Mouse (Mus musculus): ENCODE results near the gene Gm42742. TPM values are rescaled to one million over a fixed set of nuclear protein-coding genes. Genes with fewer than 3 reads are reported as not detected.
A peak's percentile ranks its signal among the peaks of the same experiment; 100 is the strongest.

The Gm42742 gene
- polyA plus RNA-seq, 1 experiment from 2014 or later: 10.7 TPM

DNA sequence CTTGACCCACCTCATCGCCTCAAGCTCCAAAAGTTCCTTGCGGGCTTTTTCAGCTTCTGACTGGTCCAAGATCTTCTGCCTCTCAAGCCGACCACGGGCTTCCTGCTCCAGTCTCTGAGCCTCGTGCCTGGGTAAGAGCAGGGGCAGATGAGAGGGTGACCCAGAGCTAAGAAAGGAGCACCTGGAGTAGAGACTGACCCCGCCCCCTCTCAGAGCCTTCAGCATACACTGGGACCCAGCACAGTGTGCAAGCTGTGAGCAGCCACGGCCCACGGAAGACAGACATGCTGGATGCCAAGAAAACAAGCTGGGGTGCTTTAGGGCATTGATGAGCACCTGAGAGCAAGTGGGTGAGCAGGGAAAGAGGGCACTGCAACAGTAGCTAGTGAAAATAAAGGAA is 32.1 kb downstream of the Gm42742 start:
- H3K9ac ChIP-seq (ENCODE audit: low read depth, low read length): no peak overlapping the region
- ATAC-seq (ENCODE audit: low read depth): no peak
- no peak overlapping the region for H3K27ac ChIP-seq (ENCODE audit: low read length)
- H3K9me3 ChIP-seq (replicated peaks; ENCODE audit: control insufficient read depth, low read length): no peaks in the 10 kb centered on the region
- H3K4me2 ChIP-seq (ENCODE audit: low read depth, low read length): no peak overlapping the region
- no peak overlapping the region for H3K4me3 ChIP-seq (ENCODE audit: low read depth, low read length)
- no peaks in the 10 kb centered on the region for H3K36me3 ChIP-seq (ENCODE audit: control insufficient read depth, insufficient read depth)
- WGBS (ENCODE audit: insufficient replicate concordance): 54% methylated on average over 8 of the region's 8 CpGs
- no peaks in the 10 kb centered on the region for H3K27me3 ChIP-seq (ENCODE audit: control insufficient read depth, insufficient read depth, low read depth, low read length)
- no peaks in the 10 kb centered on the region for H3K4me1 ChIP-seq (ENCODE audit: control insufficient read depth, low read depth, low read length)

DNA sequence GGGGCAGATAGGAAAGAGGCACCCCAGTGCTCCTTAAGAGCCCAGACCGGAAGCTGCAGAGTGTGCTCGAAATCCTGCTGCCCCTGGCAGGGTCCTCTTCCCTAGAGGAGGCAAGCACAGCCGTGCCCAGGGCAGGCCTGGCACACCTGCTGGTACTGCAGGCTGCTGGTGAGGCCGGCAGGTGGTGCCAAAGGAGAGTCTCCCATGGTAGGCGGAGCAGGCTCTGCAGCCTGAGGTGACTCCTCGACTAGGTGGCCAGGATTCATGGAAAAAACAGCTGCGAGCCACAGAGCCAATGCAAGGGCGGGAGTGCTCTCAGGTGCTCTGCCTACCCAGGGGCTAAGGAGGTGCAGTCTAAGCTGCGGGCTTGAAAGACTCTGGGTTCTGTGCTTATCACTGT is 34.6 kb downstream of the Gm42742 start:
- 47% methylated on average over 9 of the region's 9 CpGs for WGBS (ENCODE audit: insufficient replicate concordance)
- Histone ChIP-seq H3K9ac (ENCODE audit: low read depth, low read length) (no peak overlapping the region), H3K9me3 (replicated peaks; ENCODE audit: control insufficient read depth, low read length) (no peaks in the 10 kb centered on the region), H3K36me3 (ENCODE audit: control insufficient read depth, insufficient read depth) (no peaks in the 10 kb centered on the region), H3K4me2 (ENCODE audit: low read depth, low read length) (no peak overlapping the region), H3K4me1 (ENCODE audit: control insufficient read depth, low read depth, low read length) (no peaks in the 10 kb centered on the region; the same call in 1 of the 2 replicates), H3K27ac (ENCODE audit: low read length) (no peak overlapping the region), H3K27me3 (ENCODE audit: control insufficient read depth, insufficient read depth, low read depth, low read length) (no peaks in the 10 kb centered on the region), H3K4me3 (ENCODE audit: low read depth, low read length) (no peak overlapping the region)
- ATAC-seq (ENCODE audit: low read depth): no peak

DNA sequence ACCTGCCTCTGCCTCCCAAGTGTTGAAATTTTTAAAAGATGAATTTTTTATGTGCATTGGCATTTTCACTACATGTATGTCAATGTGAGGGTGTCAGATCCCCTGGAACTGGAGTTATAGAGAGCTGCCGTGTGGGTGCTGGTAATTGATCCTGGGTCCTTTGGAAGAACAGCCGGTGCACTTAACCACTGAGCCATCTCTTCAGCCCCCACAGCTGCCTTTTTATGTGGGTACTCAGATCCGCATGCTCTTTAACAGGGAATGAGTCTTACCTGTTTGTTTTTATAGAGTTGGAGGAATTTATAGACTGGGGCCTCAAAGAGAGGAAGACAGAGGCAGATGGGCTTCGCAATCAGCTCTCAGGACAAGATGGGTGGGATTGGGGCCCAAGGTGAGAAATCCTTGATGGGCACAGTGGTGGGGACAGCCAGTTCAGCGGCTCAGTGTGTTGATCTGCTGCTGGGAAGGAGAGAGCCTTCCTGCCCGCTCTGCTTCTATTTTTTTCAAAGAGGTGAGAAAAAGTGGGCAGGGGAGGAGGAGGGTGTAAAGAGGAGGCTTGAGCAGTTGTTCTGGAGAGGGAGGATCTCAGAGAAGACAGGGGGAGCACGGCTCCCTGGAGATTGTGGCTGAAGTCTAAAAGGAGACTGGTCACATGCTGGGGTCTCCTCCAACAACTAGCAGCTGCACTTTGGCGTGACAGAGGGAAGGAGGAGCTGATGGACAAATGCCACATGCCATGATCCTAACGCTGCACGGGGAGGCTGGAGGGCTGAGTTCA is 36.0 kb downstream of the Gm42742 start:
- Histone ChIP-seq H3K4me3 (ENCODE audit: low read depth, low read length) (no peak overlapping the region), H3K27me3 (ENCODE audit: control insufficient read depth, insufficient read depth, low read depth, low read length) (no peaks in the 10 kb centered on the region), H3K9me3 (replicated peaks; ENCODE audit: control insufficient read depth, low read length) (no peaks in the 10 kb centered on the region), H3K4me2 (ENCODE audit: low read depth, low read length) (no peak overlapping the region), H3K36me3 (ENCODE audit: control insufficient read depth, insufficient read depth) (peaks cover 4% of the 10 kb centered on the region), H3K4me1 (ENCODE audit: control insufficient read depth, low read depth, low read length) (no peaks in the 10 kb centered on the region; the same call in 1 of the 2 replicates), H3K9ac (ENCODE audit: low read depth, low read length) (no peak overlapping the region), H3K27ac (ENCODE audit: low read length) (no peak overlapping the region)
- no peak for ATAC-seq (ENCODE audit: low read depth)
- 50% methylated on average over 10 of the region's 10 CpGs for WGBS (ENCODE audit: insufficient replicate concordance)

DNA sequence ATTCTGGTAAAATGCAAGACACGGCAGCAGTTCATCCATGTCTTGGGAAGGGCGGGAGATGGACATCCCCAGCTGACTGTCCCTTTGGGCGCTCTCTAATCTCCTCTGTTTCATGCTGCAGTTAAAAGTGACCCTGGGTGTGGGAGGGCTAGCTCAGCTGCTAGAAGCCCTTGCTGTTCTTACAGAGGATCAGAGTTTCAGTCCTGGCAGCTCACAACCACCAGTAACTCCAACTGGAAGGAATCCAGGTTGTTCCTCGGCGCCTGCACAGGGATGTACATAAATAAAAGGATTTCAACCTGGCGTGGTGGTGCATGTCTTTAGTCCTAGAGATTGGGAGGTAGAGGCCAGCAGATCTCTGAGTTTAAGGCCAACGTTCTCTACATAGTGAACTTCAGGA is 37.8 kb downstream of the Gm42742 start:
- peaks cover 4% of the 10 kb centered on the region for H3K4me1 ChIP-seq (ENCODE audit: control insufficient read depth, low read depth, low read length)
- WGBS (ENCODE audit: insufficient replicate concordance): 76% methylated on average over 7 of the region's 7 CpGs
- H3K36me3 ChIP-seq (ENCODE audit: control insufficient read depth, insufficient read depth): peaks cover 17% of the 10 kb centered on the region
- H3K27ac ChIP-seq (ENCODE audit: low read length): no peak overlapping the region
- H3K27me3 ChIP-seq (ENCODE audit: control insufficient read depth, insufficient read depth, low read depth, low read length): no peaks in the 10 kb centered on the region
- ATAC-seq (ENCODE audit: low read depth): no peak
- no peak overlapping the region for H3K4me3 ChIP-seq (ENCODE audit: low read depth, low read length)
- H3K4me2 ChIP-seq (ENCODE audit: low read depth, low read length): no peak overlapping the region
- no peak overlapping the region for H3K9ac ChIP-seq (ENCODE audit: low read depth, low read length)
- no peaks in the 10 kb centered on the region for H3K9me3 ChIP-seq (replicated peaks; ENCODE audit: control insufficient read depth, low read length)

DNA sequence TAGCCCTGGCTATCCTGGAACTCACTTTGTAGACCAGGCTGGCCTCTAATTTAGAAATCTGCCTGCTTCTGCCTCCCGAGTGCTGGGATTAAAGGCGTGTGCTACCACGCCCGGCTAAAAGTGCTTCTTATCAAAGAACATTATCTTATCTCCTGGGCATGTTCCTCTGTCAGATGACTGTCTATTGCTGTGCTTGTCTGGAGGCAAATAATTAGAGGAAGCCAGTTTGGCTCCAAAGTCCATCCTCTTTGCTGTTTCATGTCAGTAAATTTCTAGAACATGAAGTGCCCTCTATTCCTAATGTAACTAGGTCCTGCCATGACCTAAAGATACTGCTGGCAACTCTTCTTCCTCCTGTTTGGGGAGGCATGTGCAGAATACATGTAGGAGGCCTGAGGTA is 38.8 kb downstream of the Gm42742 start:
- ATAC-seq (ENCODE audit: low read depth): no peak
- WGBS (ENCODE audit: insufficient replicate concordance): 46% methylated on average over 4 of the region's 4 CpGs
- Histone ChIP-seq H3K4me1 (ENCODE audit: control insufficient read depth, low read depth, low read length) (peaks cover 12% of the 10 kb centered on the region), H3K27ac (ENCODE audit: low read length) (no peak overlapping the region), H3K36me3 (ENCODE audit: control insufficient read depth, insufficient read depth) (peaks cover 17% of the 10 kb centered on the region), H3K9ac (ENCODE audit: low read depth, low read length) (no peak overlapping the region), H3K9me3 (replicated peaks; ENCODE audit: control insufficient read depth, low read length) (no peaks in the 10 kb centered on the region), H3K27me3 (ENCODE audit: control insufficient read depth, insufficient read depth, low read depth, low read length) (no peaks in the 10 kb centered on the region), H3K4me2 (ENCODE audit: low read depth, low read length) (no peak overlapping the region), H3K4me3 (ENCODE audit: low read depth, low read length) (no peak overlapping the region)

DNA sequence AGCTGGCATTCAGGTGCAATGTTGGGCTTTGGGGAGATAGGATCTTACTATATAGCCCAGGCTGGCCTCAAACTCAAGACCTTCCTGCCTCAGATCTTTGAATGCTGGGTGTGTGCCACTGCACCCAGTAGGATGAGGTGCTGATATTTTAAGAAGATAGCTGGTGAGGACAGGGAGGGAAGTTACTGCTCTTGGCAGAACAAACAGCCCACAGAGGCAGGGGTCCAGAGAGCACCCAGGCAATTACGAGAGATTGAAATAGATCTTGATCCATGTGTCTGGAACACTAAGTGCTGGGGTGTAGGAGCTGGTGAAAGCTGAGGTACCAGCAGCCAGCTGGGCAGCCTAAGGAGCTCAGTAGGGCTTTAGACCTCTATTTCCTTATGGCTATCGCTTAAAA is 39.3 kb downstream of the Gm42742 start:
- Histone ChIP-seq H3K9me3 (replicated peaks; ENCODE audit: control insufficient read depth, low read length) (no peaks in the 10 kb centered on the region), H3K4me3 (ENCODE audit: low read depth, low read length) (no peak overlapping the region), H3K27ac (ENCODE audit: low read length) (no peak overlapping the region), H3K36me3 (ENCODE audit: control insufficient read depth, insufficient read depth) (peaks cover 17% of the 10 kb centered on the region), H3K9ac (ENCODE audit: low read depth, low read length) (no peak overlapping the region), H3K27me3 (ENCODE audit: control insufficient read depth, insufficient read depth, low read depth, low read length) (no peaks in the 10 kb centered on the region), H3K4me2 (ENCODE audit: low read depth, low read length) (no peak overlapping the region), H3K4me1 (ENCODE audit: control insufficient read depth, low read depth, low read length) (peaks cover 15% of the 10 kb centered on the region)
- ATAC-seq (ENCODE audit: low read depth): no peak
- 68% methylated on average over 2 of the region's 2 CpGs for WGBS (ENCODE audit: insufficient replicate concordance)

DNA sequence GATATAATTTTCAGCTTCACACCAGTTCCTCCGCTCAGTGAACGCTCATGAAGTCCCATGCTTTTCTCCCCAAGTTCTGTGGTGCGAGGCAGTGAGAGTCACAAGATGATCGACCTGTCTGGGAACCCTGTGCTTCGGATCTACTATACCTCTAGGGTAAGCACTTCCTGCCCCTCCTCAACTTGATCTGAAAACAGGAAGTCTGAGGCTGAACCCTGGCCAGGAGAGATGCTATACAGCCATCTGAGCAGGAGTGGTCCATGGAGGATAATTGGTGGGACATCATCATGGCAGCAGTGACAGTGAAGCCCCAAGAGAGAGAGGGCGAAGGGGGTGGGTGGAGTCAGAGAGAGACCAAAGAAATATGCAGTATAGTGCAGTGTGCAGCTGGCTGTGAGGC is 42.1 kb downstream of the Gm42742 start:
- Histone ChIP-seq H3K4me1 (ENCODE audit: control insufficient read depth, low read depth, low read length) (peaks cover 21% of the 10 kb centered on the region), H3K4me3 (ENCODE audit: low read depth, low read length) (no peak overlapping the region), H3K9ac (ENCODE audit: low read depth, low read length) (no peak overlapping the region), H3K4me2 (ENCODE audit: low read depth, low read length) (no peak overlapping the region), H3K27ac (ENCODE audit: low read length) (no peak overlapping the region), H3K36me3 (ENCODE audit: control insufficient read depth, insufficient read depth) (peaks cover 17% of the 10 kb centered on the region), H3K9me3 (replicated peaks; ENCODE audit: control insufficient read depth, low read length) (no peaks in the 10 kb centered on the region), H3K27me3 (ENCODE audit: control insufficient read depth, insufficient read depth, low read depth, low read length) (no peaks in the 10 kb centered on the region)
- 76% methylated on average over 6 of the region's 6 CpGs for WGBS (ENCODE audit: insufficient replicate concordance)
- no peak for ATAC-seq (ENCODE audit: low read depth)

DNA sequence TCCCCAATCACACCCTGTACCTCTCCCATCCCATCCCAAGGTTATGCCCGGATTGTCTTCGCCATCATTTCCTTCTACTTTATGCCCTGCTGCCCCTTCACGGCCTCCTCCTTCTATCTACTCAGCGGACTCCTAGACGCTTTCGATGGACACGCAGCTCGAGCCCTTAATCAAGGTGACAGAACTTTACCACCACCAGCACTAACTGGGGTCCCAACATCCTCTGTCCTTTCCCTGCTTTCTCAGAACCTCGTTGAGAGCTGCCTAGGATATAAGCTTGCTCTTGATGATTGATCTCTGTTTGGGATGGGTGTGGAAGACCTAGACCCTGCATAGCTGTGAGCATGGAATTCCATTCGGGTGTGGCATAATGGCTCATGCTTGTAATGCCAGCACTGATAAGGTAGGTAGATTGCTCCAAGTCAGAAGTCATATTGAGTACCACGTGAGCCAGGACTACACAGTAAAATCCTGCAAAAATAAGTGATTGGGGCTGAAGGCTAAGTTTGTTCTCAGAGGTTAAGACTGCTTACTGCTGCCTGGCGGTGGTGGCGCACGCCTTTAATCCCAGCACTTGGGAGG is 43.9 kb downstream of the Gm42742 start:
- peak overlapping the region; percentile 94 for H3K27ac ChIP-seq (ENCODE audit: low read length)
- ATAC-seq (ENCODE audit: low read depth): no peak
- no peaks in the 10 kb centered on the region for H3K27me3 ChIP-seq (ENCODE audit: control insufficient read depth, insufficient read depth, low read depth, low read length)
- H3K4me2 ChIP-seq (ENCODE audit: low read depth, low read length): peak overlapping the region; percentile 90
- peaks cover 17% of the 10 kb centered on the region for H3K36me3 ChIP-seq (ENCODE audit: control insufficient read depth, insufficient read depth)
- peaks cover 21% of the 10 kb centered on the region for H3K4me1 ChIP-seq (ENCODE audit: control insufficient read depth, low read depth, low read length)
- H3K9me3 ChIP-seq (replicated peaks; ENCODE audit: control insufficient read depth, low read length): no peaks in the 10 kb centered on the region
- H3K9ac ChIP-seq (ENCODE audit: low read depth, low read length): peak overlapping the region; percentile 98
- H3K4me3 ChIP-seq (ENCODE audit: low read depth, low read length): peak overlapping the region; percentile 99
- WGBS (ENCODE audit: insufficient replicate concordance): 19% methylated on average over 14 of the region's 14 CpGs

Data from liver, embryonic 16.5 days (tissue).